Mouse (Mus musculus) olfactory bulb, adult 2 months (tissue): ENCODE measurements around the gene Saa2. TPM values are rescaled to one million over a fixed set of nuclear protein-coding genes. Genes with fewer than 3 reads are reported as not detected.

Source experiments
- H3K27ac ChIP-seq: fragments of 200-500 bp; 2 replicates; pipeline ENCODE4 v1.5.1; 2012; ENCODE audit warnings: low read depth, low read length; ENCODE audit not compliant: insufficient read depth
- H3K4me1 ChIP-seq: fragments of 200-500 bp; 2 replicates; pipeline ENCODE4 v1.6.1; 2012; ENCODE audit warnings: low read length; ENCODE audit not compliant: control insufficient read depth, insufficient read depth
- H3K4me3 ChIP-seq: fragments of 200-500 bp; 2 replicates; pipeline ENCODE4 v1.5.1; 2012; ENCODE audit warnings: mild to moderate bottlenecking, low read depth, low read length, moderate library complexity; ENCODE audit not compliant: insufficient read depth
- CTCF ChIP-seq: fragments of 200-500 bp; IDR thresholded peaks from 2 replicates; pipeline ENCODE4 v1.5.1; 2012; ENCODE audit warnings: low read depth, mild to moderate bottlenecking, low read length, moderate library complexity; ENCODE audit not compliant: insufficient read depth
- POLR2A ChIP-seq: fragments of 200-500 bp; IDR thresholded peaks from 2 replicates; pipeline ENCODE4 v1.6.1; 2012; ENCODE audit warnings: mild to moderate bottlenecking, low read depth, low read length, moderate library complexity; ENCODE audit not compliant: insufficient read depth
- WGBS: fragments of 180-500 bp; shearing (Covaris S2); methylation state at CpG from one replicate; pipeline ENCODE4 v1.1.7; 2018; 5-methylcytosine and 5-hydroxymethylcytosine counted together
- polyA plus RNA-seq: library from polyadenylated mRNA; stranded (reverse); fragments of >200 nt; gene quantifications from 2 replicates; pipeline ENCODE4 v1.2.4, GENCODE M21; 2012; ENCODE audit warnings: low replicate concordance; ENCODE audit not compliant: missing spikeins, insufficient read depth, insufficient read length

Gene Saa2
- not detected in 2 replicates for polyA plus RNA-seq

DNA sequence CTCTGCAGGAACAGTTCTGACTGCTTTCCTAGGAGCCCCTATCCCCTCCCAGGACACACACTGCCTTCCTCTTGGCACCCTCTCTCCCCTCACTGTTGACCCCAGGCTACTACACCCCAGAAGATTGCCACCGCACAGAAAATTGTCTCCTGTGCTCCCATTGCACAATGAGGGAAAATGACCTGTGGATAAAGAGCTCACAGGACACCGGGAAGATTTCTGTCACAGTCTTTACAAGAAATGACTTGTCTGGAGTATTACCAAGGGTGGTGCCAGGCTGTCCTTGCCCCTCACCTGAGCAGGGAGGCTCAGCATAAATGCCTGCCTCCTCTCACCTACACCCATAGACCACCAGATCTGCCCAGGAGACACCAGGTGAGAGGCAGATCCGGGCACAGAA is at the start of gene Saa2:
TSS of gene Saa2 (plus strand) at position 301 of the 400 bp plus-strand sequence.
- H3K27ac ChIP-seq, result no peak within 1 kb of the TSS
- no peak within 1 kb of the TSS for H3K4me3 ChIP-seq
- 79% methylated on average over 3 of the region's 3 CpGs for WGBS
- TF ChIP-seq POLR2A (no peak), CTCF (no peak)
- H3K4me1 ChIP-seq, result 0 out of 2 replicates have a peak, but pooled peaks cover 6% of the 10 kb centered on the region

DNA sequence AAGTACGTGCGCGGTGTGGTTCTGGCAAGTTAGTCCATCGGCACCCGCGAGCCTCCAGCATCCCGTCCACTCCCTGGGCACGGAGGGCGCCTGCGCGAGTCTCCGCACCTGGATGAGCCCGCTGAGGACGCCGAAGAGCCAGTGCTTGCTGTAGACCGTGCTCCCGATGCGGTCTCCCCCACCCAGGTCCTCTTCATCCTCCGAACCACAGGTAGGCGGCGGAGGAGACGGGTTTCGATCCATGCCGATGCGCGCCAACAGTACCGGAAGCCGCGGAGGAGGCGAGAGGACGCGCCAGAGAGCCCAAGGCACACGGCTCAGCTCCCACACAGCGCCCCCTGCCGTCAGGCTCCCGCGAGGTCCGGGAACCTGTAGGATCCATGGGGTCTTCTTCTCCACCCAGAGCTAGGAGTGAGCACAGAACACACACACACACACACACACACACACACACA is 41.2 kb upstream of the Saa2 start, which contains the start of gene Saal1:
TSS of gene Saal1 (minus strand) at position 291 of the 455 bp plus-strand sequence.
- peak within 1 kb of the TSS; percentile 52; the same call in 1 of the 2 replicates for H3K27ac ChIP-seq
- TF ChIP-seq CTCF, result peak; percentile 89
- peak; percentile 46; the same call in 1 of the 2 replicates for TF ChIP-seq POLR2A
- H3K4me3 ChIP-seq, result peak within 1 kb of the TSS; percentile 71
- under 1% methylated on average over 38 of the region's 38 CpGs for WGBS
- H3K4me1 ChIP-seq, result no peaks in the 10 kb centered on the region

DNA sequence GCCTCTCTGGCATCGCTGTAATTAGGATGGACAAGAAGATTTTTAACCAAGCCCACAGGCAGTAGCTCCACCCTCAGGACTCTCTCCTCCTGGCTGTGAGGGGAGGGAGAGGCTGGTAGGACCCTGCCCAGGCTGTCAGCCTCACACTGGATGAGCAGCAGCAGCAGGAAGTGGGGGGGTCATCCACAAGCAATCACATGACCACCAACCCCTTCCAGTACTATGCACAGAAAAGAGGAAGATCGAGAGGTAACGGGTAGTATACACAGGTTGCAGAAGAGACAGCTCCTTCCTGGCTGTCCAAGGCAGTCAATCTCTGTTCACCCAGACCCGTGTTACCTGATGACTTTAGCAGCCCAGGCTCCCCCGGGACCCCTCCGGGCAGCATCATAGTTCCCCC is 39.3 kb upstream of the Saa2 start:
- WGBS, result 71% methylated on average over 6 of the region's 6 CpGs
- Histone ChIP-seq H3K27ac (no peak overlapping the region), H3K4me3 (no peak overlapping the region), H3K4me1 (no peaks in the 10 kb centered on the region)
- TF ChIP-seq CTCF (no peak), POLR2A (no peak)

DNA sequence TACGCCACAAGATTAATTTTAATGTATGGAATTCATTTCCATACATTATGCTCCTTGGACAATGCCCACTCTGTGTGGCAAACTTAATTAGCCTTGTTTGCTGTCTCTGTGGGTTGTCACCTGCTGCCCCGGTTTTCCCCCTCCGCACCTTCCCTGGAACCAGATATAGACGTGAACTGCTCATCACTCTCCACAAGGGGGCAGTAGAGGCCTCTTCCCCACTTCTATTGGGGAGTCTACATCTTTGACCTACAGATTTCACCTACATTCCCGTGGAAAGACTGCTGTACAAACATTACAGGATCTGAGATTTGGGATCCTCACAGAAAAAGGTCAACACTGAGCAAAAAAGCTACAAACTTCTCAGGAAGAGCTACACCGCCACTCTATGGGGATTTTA is 37.1 kb upstream of the Saa2 start:
- no peaks in the 10 kb centered on the region for H3K4me1 ChIP-seq
- WGBS, result 27% methylated on average over 6 of the region's 6 CpGs
- H3K27ac ChIP-seq, result no peak overlapping the region
- TF ChIP-seq POLR2A, result no peak
- peak; percentile 49 for TF ChIP-seq CTCF
- no peak overlapping the region for H3K4me3 ChIP-seq

DNA sequence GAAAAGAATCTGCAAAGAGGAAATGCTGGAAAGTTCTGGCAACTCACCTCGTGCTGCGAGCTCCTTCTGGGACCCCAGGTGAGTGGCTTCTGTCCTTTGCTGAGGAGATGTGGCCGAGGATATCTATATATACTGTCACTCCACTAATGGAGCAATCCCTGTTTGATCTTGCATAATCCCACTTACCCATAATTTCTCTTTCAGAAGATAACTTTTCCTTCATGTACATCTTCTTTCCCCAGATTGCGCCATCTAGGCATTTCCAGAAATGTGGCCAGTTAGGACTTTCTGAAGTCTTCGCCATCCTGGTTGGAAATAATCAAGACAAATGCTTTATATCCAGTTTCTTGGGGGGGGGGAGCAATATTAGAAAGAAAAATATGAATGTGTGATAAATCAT is 36.0 kb upstream of the Saa2 start, which contains the start of gene Saa3:
TSS of gene Saa3 (minus strand) at position 101 of the 400 bp plus-strand sequence.
- WGBS, result 92% methylated on average over 5 of the region's 5 CpGs
- Histone ChIP-seq H3K27ac (no peak within 1 kb of the TSS), H3K4me1 (no peaks in the 10 kb centered on the region), H3K4me3 (no peak within 1 kb of the TSS)
- no peak for TF ChIP-seq CTCF
- no peak for TF ChIP-seq POLR2A

DNA sequence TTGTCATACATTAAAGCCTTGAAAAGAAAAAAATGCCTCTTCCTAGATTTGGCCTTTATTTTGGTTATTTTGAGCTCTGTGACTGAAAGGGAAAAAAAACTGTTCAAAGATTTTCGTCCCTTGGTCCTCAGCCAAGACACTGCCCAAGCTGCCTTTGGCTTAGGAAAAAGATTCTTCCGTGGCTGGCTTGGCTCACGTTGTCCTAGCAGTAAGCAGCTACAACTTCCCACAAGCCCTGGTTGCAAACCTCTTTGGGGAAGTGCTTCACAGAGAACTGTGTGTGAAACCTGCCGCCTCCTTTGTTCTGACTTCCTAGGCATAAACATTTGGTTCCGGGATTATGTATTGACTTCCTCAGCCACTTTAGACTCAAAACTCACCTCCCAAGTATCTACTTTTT is 34.7 kb upstream of the Saa2 start:
- TF ChIP-seq CTCF (no peak), POLR2A (no peak)
- Histone ChIP-seq H3K27ac (no peak overlapping the region), H3K4me1 (no peaks in the 10 kb centered on the region), H3K4me3 (no peak overlapping the region)
- WGBS, result 53% methylated on average over 5 of the region's 5 CpGs

DNA sequence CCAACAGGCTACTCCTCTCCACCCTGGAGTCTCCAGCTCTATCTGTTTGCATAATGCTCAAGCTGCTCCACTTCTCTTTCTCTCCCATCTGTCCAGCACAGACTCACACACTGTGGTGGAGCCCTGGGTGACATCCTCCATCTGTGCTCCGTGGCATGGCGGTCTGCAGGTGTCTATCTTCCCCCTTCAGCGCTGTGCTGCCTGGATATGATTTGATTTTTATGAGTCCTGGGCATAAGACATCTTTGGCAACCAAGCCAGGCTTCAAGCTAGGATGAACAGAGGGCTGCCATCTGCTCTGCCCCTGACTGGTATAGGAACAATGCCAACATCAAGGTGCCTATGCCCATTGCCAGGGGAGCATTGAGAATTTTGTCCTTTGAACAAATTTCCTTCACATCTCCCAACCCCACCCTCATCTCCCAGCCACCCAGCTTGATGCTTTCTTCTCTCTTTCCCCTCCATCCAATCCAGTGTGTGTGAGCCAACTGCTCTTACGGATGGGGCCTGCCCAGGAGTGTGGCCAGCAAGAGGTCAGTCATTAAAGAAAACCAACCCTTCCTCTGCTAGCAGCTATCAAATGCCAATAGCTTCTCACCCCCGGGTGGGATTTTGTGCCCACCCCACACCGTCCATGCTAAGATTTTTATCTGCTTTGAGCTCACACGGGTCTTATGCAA is 32.9 kb upstream of the Saa2 start:
- TF ChIP-seq CTCF (no peak), POLR2A (no peak)
- no peaks in the 10 kb centered on the region for H3K4me1 ChIP-seq
- 88% methylated on average over 7 of the region's 7 CpGs for WGBS
- no peak overlapping the region for H3K27ac ChIP-seq
- H3K4me3 ChIP-seq, result no peak overlapping the region

DNA sequence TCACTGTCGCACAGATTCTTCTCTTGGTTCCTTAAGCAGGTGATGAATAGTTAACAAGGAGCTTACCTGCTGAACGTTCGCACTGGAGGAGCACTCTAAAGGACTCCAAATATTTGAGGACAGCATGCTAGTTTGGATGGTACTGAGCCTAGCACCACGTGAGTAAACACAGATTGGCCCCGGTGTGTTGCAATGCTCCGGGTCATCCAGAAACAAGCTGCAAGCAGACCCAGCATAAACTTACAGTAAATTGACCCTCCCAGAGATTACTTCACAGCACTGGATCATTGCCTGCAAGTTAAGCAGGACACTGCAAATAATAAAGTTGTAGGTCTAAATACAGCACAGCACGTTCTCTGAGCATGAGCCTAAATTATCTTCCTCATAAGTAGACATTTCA is 32.1 kb upstream of the Saa2 start:
- Histone ChIP-seq H3K27ac (no peak overlapping the region), H3K4me1 (peaks cover 3% of the 10 kb centered on the region; the same call in 1 of the 2 replicates), H3K4me3 (no peak overlapping the region)
- WGBS, result 69% methylated on average over 7 of the region's 7 CpGs
- no peak for TF ChIP-seq POLR2A
- no peak for TF ChIP-seq CTCF

DNA sequence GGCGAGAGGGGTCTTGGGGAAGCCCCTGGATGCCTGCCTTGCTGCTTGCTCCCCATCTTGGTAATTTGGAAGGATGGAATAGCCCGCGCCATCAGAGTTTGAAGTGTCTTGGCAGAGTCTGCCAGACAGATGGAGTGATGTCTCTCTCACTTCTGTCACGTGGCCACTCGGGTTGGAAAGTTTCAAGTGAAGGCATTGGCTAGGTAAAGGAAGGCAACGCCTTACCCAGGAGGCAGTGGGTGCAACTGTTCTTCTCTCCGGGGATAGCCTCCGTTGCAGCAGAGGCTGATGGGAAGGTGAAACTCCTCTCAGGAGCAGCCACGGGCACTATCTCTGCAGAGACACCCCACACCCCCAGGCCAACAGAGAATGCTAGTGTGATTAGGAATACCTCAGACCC is 31.1 kb upstream of the Saa2 start:
- Histone ChIP-seq H3K4me1 (peaks cover 3% of the 10 kb centered on the region; the same call in 1 of the 2 replicates), H3K27ac (no peak overlapping the region), H3K4me3 (no peak overlapping the region)
- 75% methylated on average over 9 of the region's 9 CpGs for WGBS
- no peak for TF ChIP-seq CTCF
- TF ChIP-seq POLR2A, result no peak
